Mouse (Mus musculus): Measurements from ENCODE around the gene Cytl1.

DNA sequence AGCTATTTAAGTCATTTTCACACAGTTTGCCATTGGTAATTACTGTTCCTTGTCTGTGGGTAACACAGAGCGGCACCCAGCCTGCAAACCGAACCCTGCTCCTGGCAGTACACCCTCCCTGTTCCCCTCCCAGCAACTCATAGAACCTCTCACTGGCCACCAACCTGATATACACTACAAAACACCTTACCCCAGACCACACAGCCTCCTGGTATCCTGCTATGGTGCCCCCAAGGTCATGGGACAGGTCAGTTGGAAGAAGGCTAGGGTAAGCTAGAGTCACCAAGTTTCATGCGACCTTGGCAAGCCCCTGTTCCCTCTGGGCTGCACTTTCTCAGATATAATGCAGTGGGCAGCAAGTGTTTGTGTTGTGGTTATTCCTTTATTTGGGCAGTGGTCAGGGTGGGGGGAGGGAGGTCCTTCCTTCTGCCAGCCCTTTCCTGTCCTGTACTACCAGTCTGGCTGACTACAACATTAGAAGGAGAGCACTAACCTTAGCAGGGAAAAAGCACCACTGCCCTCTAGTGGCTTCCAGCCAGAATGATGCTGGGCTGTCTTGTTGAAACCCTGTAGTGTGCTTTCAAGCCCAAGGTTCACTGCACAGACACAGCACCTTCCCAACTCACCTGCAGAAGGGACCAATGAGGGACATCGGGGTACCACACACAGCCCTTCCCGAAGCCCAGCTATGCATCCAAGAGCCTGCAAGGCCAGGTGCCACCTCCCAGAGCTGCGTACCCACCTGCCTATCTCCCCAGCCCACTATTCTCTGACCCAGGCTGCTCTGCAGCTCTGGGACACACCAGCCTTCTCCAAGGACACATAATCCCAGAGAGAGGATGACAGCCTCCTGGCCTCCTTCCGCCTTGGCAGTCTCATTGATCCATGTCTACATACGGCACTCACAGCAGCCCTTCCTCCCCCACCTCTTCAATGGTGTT is 17.0 kb downstream of the Cytl1 start:
- TF ChIP-seq GATA1 (IDR thresholded peaks at IDR 0.05; ENCODE audit: low read length) = no peak
- no peak for TF ChIP-seq TAL1 (IDR thresholded peaks at IDR 0.05; ENCODE audit: low read length)

All from erythroblast, embryonic 14.5 days (primary cell).